Mouse (Mus musculus) intestine, postnatal 0 days (tissue): ENCODE data around the gene Trim25. TPM values are rescaled to one million over a fixed set of nuclear protein-coding genes. Genes with fewer than 3 reads are reported as not detected.
A peak's percentile ranks its signal among the peaks of the same experiment; 100 is the strongest.

Experiments
- ATAC-seq: fragments of 200-750 bp; cut with Nextera tagmentation; 2 replicates; pipeline ENCODE4 v1.8.0; 2017; ENCODE audit warnings: mild to moderate bottlenecking, moderate TSS enrichment, moderate library complexity
- H3K27ac ChIP-seq: fragments of 300-500 bp; sonication (generic); 2 replicates; pipeline ENCODE4 v1.5.1; 2014; ENCODE audit warnings: mild to moderate bottlenecking, low read depth, low read length, moderate library complexity
- H3K27me3 ChIP-seq: fragments of 300-500 bp; sonication (generic); replicated peaks from 2 replicates; pipeline ENCODE4 v1.6.1; 2014; ENCODE audit warnings: low read length, mixed read lengths; ENCODE audit not compliant: control insufficient read depth, insufficient read depth
- H3K36me3 ChIP-seq: fragments of 300-500 bp; sonication (generic); 2 replicates; pipeline ENCODE4 v1.6.1; 2014; ENCODE audit warnings: mild to moderate bottlenecking, moderate library complexity; ENCODE audit not compliant: control insufficient read depth, insufficient read depth
- H3K4me1 ChIP-seq: fragments of 300-500 bp; sonication (generic); replicated peaks from 2 replicates; pipeline ENCODE4 v1.6.1; 2014; ENCODE audit warnings: antibody characterized with exemption, low read length, mixed read lengths; ENCODE audit not compliant: control insufficient read depth, insufficient read depth
- H3K4me2 ChIP-seq: fragments of 300-500 bp; sonication (generic); replicated peaks from 2 replicates; pipeline ENCODE4 v1.6.1; 2014; ENCODE audit warnings: low read depth, mild to moderate bottlenecking, moderate library complexity
- H3K4me3 ChIP-seq: fragments of 300-500 bp; sonication (generic); 2 replicates; pipeline ENCODE4 v1.5.1; 2014; ENCODE audit warnings: low read depth, low read length
- H3K9ac ChIP-seq: fragments of 300-500 bp; sonication (generic); 2 replicates; pipeline ENCODE4 v1.6.1; 2014; ENCODE audit warnings: mild to moderate bottlenecking, low read depth, low read length
- H3K9me3 ChIP-seq: fragments of 300-500 bp; sonication (generic); 2 replicates; pipeline ENCODE4 v1.6.1; 2016; ENCODE audit warnings: mixed run types; ENCODE audit not compliant: control insufficient read depth
- CTCF ChIP-seq: sonication (generic); IDR thresholded peaks from 2 replicates; pipeline ENCODE4 v1.5.1; 2016; ENCODE audit warnings: low read depth, mild to moderate bottlenecking, control low read depth, antibody characterized with exemption, moderate library complexity
- WGBS: fragments of 180-500 bp; shearing (Covaris S2); extraction: QIAGEN DNeasy Blood & Tissue Kit; methylation state at CpG from one replicate; pipeline ENCODE4 v1.1.7; 2014; 5-methylcytosine and 5-hydroxymethylcytosine counted together
- polyA plus RNA-seq: library from polyadenylated mRNA; unstranded; fragments of >200 nt; fragmentation: Nextera tagmentation; extraction: Ambion mirVana; gene quantifications from 2 replicates; pipeline ENCODE4 v1.2.1, GENCODE M21; 2015

The Trim25 gene
- polyA plus RNA-seq, 1 experiment from 2014 or later, result 24.2 TPM

DNA sequence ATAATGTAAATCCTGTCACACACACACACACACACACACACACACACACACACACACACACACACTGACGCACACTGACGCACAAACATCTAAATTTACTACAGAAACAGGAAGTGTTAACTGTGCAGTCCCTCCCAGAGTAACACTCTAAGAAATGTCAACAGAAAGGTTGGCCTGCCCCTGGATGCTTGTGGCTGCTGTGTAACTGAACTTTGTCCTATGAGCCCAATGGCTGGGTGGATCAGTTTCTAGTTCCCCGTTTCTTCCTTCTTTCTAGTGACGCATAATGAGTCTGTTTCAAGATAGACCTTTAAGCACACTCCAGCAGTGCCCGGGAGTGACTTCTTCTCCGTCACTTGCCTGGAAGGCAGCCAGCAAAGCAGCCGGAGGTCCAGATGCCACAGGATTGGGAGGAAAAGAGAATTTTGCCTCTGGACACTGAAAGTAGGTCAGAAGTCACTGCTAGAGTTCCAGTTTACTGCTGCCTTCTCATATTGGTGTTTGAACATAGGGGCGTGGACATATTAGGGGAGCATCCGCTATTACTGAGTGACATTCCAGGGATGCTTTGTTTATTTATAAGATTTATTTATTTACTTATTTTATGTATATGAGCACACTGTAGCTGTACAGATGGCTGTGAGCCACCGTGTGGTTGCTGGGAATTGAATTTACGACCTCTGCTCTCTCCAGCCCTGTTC, 25.2 kb downstream of the Trim25 start:
- 9% methylated on average over 11 of the region's 11 CpGs for WGBS
- peak overlapping the region; percentile 37 for H3K4me2 ChIP-seq

DNA sequence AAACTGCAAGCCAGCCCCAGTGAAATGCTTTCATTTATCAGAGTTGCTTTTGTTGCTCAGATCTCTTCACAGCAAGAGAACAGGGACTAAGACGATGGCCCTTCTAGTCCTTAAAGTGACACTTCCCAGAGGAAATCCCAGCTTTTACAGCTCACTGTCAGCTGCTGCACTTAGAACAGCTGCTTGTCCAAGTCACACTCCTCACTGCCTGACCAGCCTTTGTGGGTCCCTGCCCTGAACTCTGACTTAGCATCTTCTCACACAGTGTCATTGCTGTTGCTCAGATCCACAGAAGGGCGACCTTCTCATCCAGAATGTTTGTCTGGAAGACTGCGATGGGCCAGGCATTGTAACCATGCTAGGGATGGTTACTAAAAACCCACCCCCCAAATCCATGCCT, 26.4 kb downstream of the Trim25 start:
- no peak overlapping the region for H3K4me3 ChIP-seq
- peaks cover 14% of the 10 kb centered on the region; the same call in 1 of the 2 replicates for H3K4me1 ChIP-seq
- H3K27ac ChIP-seq, result peak overlapping the region; percentile 31; the same call in 1 of the 2 replicates
- no peak overlapping the region for H3K9ac ChIP-seq
- no peaks in the 10 kb centered on the region for H3K9me3 ChIP-seq
- H3K4me2 ChIP-seq, result no peak overlapping the region
- H3K36me3 ChIP-seq, result peaks cover 4% of the 10 kb centered on the region
- 79% methylated on average over 3 of the region's 3 CpGs for WGBS
- TF ChIP-seq CTCF, result no peak
- ATAC-seq, result no peak
- H3K27me3 ChIP-seq, result no peaks in the 10 kb centered on the region

More for the DNA sequence above, 25.2 kb downstream of the Trim25 start:
- no peak overlapping the region for H3K9ac ChIP-seq
- H3K27ac ChIP-seq, result peak overlapping the region; percentile 79
- H3K4me1 ChIP-seq, result peaks cover 14% of the 10 kb centered on the region; the same call in 1 of the 2 replicates
- no peaks in the 10 kb centered on the region for H3K27me3 ChIP-seq
- H3K36me3 ChIP-seq, result peaks cover 13% of the 10 kb centered on the region
- peak; percentile 80 for ATAC-seq
- H3K9me3 ChIP-seq, result no peaks in the 10 kb centered on the region
- no peak overlapping the region for H3K4me3 ChIP-seq
- TF ChIP-seq CTCF, result peak; percentile 15; the same call in 1 of the 2 replicates

DNA sequence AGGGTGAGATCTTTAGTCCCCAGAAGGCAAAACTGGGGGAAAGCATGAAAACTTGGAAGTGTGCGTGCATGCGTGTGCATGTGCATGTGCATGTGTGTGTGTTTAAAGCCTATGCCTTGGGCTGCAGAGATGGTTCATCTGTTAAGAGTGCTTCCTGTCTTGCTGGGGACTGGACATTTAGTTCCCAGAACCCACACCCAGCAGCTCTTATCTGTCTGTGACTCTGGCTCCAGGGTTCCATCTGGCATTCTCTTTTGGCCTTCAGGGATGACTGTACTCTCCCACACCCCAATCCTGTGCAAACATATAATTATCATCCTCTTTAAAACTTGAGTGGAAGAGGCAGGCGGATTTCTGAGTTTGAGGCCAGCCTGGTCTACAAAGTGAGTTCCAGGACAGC, 26.9 kb downstream of the Trim25 start:
- no peak for ATAC-seq
- TF ChIP-seq CTCF, result no peak

DNA sequence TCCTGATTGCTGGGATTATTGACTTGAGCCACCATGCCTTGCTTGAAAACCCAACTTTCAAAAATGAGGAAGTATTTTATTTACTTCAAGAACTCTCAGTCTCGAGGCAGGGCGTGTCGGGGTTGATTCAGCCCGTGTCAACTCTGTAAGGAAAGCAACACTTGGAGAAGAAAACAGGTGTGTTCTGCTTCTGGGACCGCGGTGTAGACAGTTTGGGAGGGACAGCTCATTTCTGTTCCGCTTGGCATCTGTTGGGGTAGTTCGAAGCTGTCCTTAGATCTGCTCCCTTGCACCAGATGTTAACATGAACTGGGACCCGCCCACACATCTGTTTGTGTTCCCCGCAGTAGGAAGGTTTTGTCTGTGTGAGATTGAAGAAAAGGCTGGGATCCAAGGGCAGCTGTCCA, 28.8 kb downstream of the Trim25 start:
- Histone ChIP-seq H3K36me3 (no peaks in the 10 kb centered on the region), H3K27ac (peak overlapping the region; percentile 54), H3K27me3 (no peaks in the 10 kb centered on the region), H3K9ac (no peak overlapping the region), H3K4me3 (no peak overlapping the region), H3K9me3 (no peaks in the 10 kb centered on the region), H3K4me2 (no peak overlapping the region; the same call in 1 of the 2 replicates), H3K4me1 (0 out of 2 replicates have a peak, but pooled peaks cover 9% of the 10 kb centered on the region)
- WGBS, result 31% methylated on average over 10 of the region's 10 CpGs
- no peak for TF ChIP-seq CTCF
- ATAC-seq, result no peak; the same call in 1 of the 2 replicates

More for the DNA sequence above, 26.9 kb downstream of the Trim25 start:
- 81% methylated on average over 3 of the region's 3 CpGs for WGBS
- Histone ChIP-seq H3K9ac (no peak overlapping the region), H3K36me3 (no peaks in the 10 kb centered on the region), H3K4me3 (no peak overlapping the region), H3K27ac (no peak overlapping the region; the same call in 1 of the 2 replicates), H3K9me3 (no peaks in the 10 kb centered on the region), H3K4me1 (peaks cover 12% of the 10 kb centered on the region; the same call in 1 of the 2 replicates), H3K4me2 (no peak overlapping the region), H3K27me3 (no peaks in the 10 kb centered on the region)

DNA sequence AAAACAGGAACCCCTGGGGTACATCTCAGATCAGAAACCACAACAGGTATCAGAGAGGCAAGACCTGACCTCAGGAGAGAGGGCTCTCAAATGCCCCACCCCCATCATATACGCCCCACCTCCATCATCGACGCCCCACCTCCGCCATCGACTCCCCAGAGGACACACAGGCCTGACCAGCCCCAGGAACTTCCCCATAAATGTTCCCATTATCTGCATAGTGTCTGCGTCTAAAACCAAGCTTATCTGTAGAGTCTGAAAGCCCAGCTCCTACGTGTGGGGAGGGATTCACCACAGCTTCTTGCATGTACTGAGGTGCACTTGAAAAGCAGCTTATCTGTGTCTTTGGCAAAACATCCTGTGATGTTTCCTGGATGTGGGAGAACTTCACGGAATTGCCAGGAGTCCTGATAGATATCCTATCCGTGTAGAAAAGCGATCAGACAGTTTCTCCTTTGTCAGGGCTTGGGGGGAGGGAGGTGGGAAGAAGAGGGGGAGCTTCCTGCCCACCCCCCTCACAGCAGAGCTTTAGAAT, 29.8 kb downstream of the Trim25 start:
- H3K27ac ChIP-seq, result 0 out of 2 replicates have a peak overlapping the region, but pooled peaks have one; percentile 35
- 30% methylated on average over 10 of the region's 10 CpGs for WGBS
- no peak overlapping the region for H3K4me2 ChIP-seq
- no peak overlapping the region for H3K4me3 ChIP-seq
- H3K36me3 ChIP-seq, result no peaks in the 10 kb centered on the region
- TF ChIP-seq CTCF, result no peak
- H3K27me3 ChIP-seq, result no peaks in the 10 kb centered on the region
- no peaks in the 10 kb centered on the region for H3K9me3 ChIP-seq
- 0 out of 2 replicates have a peak, but pooled peaks cover 4% of the 10 kb centered on the region for H3K4me1 ChIP-seq
- H3K9ac ChIP-seq, result no peak overlapping the region
- no peak for ATAC-seq

DNA sequence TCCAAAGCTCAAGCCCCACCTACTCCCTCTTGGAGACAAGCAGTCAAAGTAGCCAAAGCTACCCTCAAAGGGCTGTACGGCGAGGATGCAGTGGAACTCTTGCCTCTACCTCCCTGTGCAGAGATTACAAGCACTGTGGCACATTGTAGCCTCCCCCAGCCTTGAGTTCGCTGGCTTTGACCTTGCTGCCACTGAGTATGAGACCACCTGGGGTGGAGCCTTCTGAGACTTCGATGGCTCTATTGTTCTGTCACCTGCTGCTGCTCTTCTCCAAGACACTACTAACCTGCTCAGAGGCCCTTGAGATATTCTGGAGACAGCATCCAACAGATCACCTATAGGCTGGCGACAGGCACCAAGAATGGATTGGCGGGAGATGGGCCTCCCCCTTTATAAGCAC, 31.4 kb downstream of the Trim25 start:
- H3K4me1 ChIP-seq, result 0 out of 2 replicates have a peak, but pooled peaks cover 4% of the 10 kb centered on the region
- H3K36me3 ChIP-seq, result no peaks in the 10 kb centered on the region
- H3K4me3 ChIP-seq, result no peak overlapping the region
- no peaks in the 10 kb centered on the region for H3K27me3 ChIP-seq
- 84% methylated on average over 6 of the region's 6 CpGs for whole genome bisulfite sequencing
- H3K9ac ChIP-seq, result no peak overlapping the region
- no peak overlapping the region for H3K4me2 ChIP-seq
- H3K27ac ChIP-seq, result no peak overlapping the region
- no peak for TF ChIP-seq CTCF
- ATAC-seq, result no peak
- no peaks in the 10 kb centered on the region for H3K9me3 ChIP-seq
